Mouse (Mus musculus) adrenal gland, postnatal 10 days (tissue): ENCODE data around the gene Coa4. TPM values are rescaled to one million over a fixed set of nuclear protein-coding genes. Genes with fewer than 3 reads are reported as not detected.
"Not testable (repeated sequence)": the region's sequence is repeated elsewhere in the genome, so short reads cannot be mapped to it uniquely, and the experiment has no call there.

Experiments used
- DNase-seq: peaks from one replicate; pipeline ENCODE4 v3.0.0; 2021; ENCODE audit warnings: mixed read lengths
- total RNA-seq, 2 experiments: library from RNA; stranded (reverse); gene quantifications; 2 replicates each; pipeline ENCODE4 v1.2.3; 2021

Gene Coa4
- total RNA-seq, 2 experiments from 2014 or later, result 10.7 to 11.6 TPM

DNA sequence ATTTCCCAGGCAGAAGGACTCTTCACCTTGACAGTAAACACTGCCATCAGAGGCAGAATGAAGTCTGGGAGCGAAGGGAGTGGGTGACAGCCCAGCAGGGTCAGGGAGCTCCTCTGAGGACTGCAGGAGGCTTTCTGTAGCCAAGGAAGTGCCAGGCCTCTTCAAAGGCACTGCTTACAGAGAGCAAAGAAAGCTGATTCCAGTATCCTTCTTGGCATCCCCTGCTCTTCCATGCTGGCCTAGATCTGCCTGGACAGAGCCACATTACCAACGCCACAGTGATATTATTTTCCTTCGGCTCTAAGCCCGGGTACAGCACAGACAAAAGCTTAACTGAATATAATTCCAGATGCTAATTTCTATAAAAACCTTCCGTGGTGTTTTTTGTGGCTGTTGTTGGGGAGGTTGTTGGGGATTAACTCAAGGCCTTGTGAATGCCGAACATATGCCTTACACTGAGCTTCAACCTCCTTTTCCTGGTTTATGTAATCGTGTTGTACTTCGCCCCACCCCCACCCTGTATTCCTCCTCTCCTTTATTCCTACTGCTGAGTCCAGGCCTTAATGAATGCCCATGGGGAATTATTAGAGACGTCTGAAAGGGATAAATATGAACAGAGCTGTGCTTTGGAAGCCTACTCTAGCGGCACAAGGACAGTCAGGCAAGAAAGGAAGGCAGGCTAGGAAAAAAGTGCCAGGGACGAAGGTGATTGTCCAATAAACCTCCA, 25.2 kb downstream of the Coa4 start:
- no peak for DNase-seq

GRCm38 (mm10) chr7:100567238-100567637, 30.4 kb downstream of the Coa4 start:
- not testable (repeated sequence) for DNase-seq

DNA sequence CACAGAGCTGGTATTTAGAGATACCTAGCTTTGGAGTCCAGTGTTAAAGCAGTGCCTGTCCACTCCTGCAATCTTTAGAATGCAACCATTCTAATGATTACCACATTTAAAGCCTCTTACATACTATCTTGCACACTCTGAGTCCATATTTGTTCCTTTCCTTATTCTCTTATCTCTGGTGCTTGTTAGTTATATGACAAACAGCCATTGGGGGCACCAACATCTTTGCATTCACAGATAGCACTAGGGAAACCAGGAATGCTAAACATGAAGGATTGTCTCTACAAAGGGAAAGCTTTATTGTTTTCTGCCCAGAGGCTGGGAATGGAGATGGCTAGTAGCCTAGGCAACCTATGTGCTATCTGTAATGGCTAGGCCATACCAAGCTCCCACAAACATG, 33.0 kb downstream of the Coa4 start:
- DNase-seq, result no peak

DNA sequence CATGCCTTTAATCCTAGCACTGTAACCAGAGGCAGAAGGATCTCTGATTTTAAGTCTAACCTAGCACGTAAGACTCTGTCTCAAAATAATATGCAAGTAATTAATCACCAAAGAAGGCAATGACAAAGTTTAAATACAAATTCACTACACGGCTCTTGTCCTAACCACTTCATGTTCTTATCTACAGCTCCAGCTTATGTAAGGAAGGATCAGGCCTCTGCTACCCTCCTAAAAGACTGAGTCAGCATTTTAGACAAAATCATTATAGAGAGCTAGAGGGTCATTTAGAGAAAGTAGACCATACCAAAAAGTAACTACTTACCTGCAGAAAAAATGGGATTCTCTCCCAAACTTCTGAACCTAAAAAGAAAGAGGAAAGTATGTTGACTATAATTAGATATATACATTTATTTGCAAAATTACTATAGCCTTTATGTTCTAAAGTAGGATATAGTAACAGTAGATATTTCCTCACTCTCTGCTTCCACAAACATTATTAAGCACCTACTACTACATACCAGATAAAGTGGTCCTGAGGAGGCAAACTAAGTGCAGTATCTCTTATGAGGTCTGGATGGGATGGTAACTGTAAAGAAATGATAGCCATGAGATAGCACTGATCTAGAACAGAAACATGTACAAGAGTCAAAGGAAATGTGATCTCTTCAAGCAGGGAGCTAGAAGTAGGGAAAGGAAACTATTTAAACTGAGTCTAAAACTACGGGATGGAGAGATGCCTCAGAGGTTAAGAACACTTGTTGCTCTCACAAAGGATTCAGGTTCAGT, 34.3 kb downstream of the Coa4 start:
- DNase-seq, result no peak

DNA sequence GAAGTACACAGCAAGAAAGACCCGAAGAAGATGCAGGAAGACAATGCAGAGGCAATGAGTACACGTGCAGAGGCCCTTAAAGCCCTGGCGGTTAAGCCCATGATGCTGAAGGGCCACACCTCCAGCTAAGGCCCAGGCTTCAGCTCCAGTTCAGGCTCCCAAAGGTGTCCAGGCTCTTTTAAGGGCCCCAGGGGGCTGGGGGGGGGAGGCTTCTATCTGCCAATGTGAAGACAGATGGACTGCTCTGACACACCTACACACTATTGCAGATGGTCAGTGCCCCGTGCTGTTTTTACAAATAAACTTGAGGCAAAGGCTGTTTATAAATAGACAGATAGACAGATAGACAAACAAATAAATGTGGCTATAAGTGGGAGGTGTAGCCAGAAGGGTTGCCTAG, 35.2 kb downstream of the Coa4 start:
- no peak for DNase-seq

- no peak for DNase-seq
Measured at GRCm38 (mm10) chr7:100572704-100573103, 35.8 kb downstream of the Coa4 start.

DNA sequence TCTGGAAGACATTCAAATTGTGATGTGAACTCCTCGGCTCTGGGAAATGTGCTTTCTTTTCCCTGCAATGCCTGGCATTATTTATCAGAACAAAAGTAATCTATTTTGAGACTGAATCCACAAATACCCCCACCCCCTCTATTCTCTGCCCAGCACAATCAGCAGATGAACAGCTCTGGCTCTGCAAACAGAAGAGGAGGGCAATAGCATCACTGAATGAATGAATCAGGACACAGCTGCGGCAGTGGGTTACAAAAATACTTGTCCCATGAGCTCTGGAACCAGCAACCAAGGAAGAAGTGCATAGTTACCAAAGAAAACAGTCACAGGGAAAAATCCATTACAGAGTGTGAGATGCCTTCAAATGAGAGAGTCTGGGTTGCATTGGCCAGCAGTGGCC, 41.9 kb downstream of the Coa4 start:
- no peak for DNase-seq

- DNase-seq, result no peak
Measured at GRCm38 (mm10) chr7:100582235-100582634, 45.4 kb downstream of the Coa4 start.

DNA sequence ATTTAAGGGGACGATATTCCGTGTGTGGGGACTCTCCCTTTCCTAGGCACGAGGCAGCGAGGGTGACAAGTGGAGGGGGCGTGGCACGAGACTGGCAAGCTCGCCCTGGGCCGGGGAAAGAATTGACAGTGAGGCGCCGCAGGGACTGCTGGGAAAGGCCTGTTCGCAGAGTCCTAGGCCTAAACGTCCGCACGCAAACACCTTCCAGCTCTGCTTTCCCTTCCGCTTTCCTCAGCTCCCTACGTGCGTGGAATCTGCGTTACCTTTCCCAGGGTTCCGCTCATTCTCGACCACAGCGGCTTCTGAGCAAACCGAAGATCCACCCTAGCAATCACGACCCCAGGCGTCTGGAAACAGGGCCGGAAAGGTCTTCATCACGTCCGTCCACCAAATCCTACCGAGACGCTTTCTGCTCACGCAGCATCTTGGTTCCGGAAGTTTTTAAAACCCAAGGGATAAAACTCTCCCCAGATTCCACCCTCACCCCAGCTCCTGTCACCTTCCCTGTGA, 45.9 kb downstream of the Coa4 start:
- DNase-seq, result peak; percentile 92

DNA sequence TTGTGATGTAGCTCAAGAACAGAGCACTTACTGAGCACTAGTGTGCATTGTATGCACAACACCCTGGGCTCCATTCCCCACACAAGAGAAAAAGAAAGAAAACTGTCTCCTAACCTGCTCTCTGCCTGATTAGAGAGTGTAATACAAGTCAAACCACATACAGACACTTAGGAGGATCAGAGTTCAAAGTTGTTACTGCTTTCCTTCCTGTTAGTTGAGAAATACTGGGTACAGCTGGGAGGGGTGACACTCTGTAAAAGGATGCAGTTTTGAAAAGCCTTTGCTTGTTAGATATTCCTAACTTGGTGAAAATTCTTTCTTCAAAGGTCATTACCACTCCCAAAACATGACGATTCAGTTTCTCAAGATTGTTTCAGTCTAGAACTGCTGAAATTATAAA, 52.9 kb downstream of the Coa4 start:
- DNase-seq, result no peak

Other genes starting within 250 kb of the Coa4 start
- gene C2cd3, start 164.8 kb upstream of the Coa4 start, total RNA-seq, result 10 to 100 TPM; 15.9 to 19.7 TPM
- gene Ppme1, start 164.8 kb upstream of the Coa4 start, total RNA-seq, result 10 to 100 TPM; 41.7 to 44.4 TPM
- gene Ucp3, start 64.1 kb upstream of the Coa4 start, total RNA-seq, result 10 to 100 TPM; 34.9 to 45.2 TPM
- 100 to 1,000 TPM; 482 to 541 TPM for gene Ucp2, start 43.7 kb upstream of the Coa4 start, total RNA-seq
- gene Dnajb13, start 22.1 kb upstream of the Coa4 start, total RNA-seq, result under 1 TPM in 1 of 2 experiments, not detected in 1; 0.30 TPM
- gene Rab6a, start 70.3 kb downstream of the Coa4 start, total RNA-seq, result 10 to 100 TPM; 65.0 to 67.0 TPM
- 10 to 100 TPM; 62.5 to 73.7 TPM for gene Mrpl48, start 71.2 kb downstream of the Coa4 start, total RNA-seq
- 1 to 10 TPM; 4.3 to 5.4 TPM for gene Plekhb1, start 125.3 kb downstream of the Coa4 start, total RNA-seq
- gene Fam168a, start 169.6 kb downstream of the Coa4 start, total RNA-seq, result 10 to 100 TPM; 46.7 to 51.2 TPM